Mouse (Mus musculus) E14TG2a.4 (cell line): ENCODE results near the gene Rnls.

Experiments
- CTCF ChIP-seq: conservative IDR thresholded peaks from 2 replicates; pipeline ENCODE4 v1.5.1; 2014; ENCODE audit warnings: low read length
- NANOG ChIP-seq: IDR thresholded peaks from 2 replicates; pipeline ENCODE4 v1.6.1; 2014; ENCODE audit warnings: borderline replicate concordance, low read length, mixed read lengths

DNA sequence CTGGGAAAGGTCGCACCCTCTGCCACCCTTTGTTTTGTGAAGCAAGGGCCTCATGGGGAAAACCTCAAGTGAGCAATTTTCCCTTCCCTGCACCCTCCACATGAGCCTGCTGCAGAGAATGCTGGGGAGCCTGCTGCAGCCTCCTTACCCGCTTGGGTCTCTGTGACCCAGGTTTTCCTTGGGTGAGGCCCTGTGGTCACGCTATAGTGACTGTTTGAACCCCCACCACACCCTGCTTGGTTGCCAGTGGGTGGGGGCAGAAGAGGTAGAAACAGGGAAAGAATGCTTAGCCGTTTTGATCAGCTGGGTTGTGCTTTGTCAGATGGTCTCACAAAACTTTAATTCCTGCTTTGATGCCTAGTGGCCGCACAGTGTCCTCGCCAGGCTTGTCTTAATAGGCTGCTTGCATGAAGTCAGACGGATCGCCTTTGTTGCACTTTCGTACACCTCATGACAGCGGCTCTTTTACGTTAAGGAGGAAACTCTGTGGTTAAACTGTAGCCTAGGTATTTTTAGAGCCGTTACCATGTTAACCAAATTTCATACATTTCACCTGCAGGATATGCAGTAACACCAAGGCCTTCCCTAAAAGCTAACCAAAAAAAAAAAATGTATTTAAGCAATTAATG lies 169.4 kb downstream of the Rnls start:
- TF ChIP-seq CTCF (no peak), NANOG (no peak)
